Mouse (Mus musculus) T-cell, adult 2 months (primary cell): ENCODE measurements around the gene Dlg2.

Source experiments
- DNase-seq: peaks from one replicate; pipeline ENCODE4 v3.0.0; 2022; ENCODE audit warnings: low spot score

Gene Dlg2

DNA sequence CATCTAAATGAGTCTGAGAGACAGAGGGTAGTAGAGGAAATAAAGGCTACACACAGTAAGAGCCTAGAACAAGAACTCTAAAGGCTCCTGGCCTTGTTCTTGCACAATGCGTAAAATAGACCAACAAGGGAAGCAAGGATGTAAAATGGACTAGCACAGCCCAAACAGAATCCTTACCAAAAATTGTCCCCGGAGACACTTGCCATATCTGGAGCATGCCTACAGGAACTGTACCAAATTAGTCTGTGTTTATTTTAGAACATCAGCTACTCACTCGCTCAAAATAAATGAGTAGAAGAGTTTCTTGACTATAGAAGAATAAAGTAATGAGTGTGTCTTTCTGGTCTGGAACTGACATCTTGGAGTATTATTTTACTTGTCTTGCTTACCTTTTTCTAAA is 1812.3 kb downstream of the Dlg2 start:
- DNase-seq, result no peak

- DNase-seq, result no peak
Measured at GRCm38 (mm10) chr7:92292918-92293518, 1816.5 kb downstream of the Dlg2 start.

DNA sequence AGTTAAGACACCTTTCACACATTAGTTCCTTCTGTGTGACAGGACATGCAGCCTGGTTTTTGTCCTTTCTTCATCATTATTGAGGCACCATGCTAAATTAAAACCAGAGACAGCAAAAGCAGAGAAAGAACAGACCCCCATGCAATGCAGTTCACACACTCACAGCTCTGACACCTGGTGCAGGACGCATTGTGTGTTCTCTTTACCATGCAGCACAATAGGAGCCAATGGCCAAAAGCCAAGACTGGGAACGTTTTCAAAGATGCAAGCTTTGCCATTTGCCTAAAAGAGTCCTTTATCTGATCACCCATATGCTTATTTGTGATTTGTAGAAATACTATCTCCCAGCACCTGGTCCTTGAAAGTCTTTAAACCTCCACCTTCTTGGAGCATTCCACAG is 1824.6 kb downstream of the Dlg2 start:
- no peak for DNase-seq

DNA sequence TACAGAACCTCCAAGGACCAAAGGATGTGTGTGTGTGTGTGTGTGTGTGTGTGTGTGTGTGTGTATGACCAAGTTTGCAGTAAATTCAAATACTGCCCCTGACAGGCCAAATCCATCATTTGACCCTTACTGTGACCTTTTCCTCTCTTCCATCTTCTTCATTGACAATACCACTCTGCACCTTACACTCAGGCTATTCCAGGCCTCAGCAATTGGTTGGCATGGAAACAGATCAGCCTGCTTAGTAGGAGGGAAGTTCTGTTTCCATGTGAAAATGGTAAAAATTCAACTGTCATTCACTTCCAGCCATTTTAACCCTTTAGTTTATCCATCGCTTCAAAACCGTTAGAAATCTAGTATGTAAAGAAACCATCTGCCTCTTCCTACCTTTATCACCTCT is 1831.2 kb downstream of the Dlg2 start:
- no peak for DNase-seq

DNA sequence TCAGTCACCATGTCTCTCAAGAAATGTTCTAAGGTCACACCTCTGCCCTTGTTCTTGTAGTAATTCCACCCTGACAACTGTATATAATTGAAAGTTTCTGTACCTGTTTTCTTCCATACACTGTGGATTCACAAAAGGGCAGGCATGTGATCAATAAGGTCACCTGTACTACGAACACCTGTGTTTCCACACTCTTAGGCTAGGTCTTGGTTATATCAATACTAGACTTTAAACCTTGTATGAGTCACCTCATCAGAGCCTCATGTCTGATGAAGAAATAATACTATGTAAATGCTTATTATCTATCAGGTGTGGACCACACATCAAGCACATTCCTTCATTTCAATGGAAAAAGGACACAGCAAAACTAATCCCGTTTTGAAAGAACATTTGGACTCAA is 1831.7 kb downstream of the Dlg2 start:
- DNase-seq, result no peak

- no peak for DNase-seq
Measured at GRCm38 (mm10) chr7:92316389-92316788, 1839.9 kb downstream of the Dlg2 start.

GRCm38 (mm10) chr7:92319469-92319868 is 1843.0 kb downstream of the Dlg2 start:
- no peak for DNase-seq

DNA sequence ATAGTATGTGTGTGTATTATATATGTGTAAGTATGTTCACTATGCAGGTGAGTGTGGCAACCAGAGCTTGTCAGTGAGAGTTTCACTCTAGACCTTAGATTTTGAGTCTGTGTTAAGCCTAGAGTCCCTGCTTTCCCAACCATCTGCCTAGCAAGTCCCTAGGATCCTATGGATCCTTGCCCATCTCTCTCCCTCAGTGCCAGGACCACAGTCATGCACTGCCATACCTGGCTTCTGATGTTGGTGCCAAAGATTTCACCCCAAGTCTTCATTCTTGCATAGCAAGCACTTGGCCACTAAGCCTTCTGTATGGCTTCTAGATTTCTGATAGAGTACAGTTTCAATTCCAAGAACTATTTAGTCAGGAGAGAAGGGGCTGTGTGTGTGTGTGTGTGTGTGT is 1843.7 kb downstream of the Dlg2 start:
- DNase-seq, result no peak

- DNase-seq, result no peak
Measured at GRCm38 (mm10) chr7:92321786-92322185, 1845.3 kb downstream of the Dlg2 start.

DNA sequence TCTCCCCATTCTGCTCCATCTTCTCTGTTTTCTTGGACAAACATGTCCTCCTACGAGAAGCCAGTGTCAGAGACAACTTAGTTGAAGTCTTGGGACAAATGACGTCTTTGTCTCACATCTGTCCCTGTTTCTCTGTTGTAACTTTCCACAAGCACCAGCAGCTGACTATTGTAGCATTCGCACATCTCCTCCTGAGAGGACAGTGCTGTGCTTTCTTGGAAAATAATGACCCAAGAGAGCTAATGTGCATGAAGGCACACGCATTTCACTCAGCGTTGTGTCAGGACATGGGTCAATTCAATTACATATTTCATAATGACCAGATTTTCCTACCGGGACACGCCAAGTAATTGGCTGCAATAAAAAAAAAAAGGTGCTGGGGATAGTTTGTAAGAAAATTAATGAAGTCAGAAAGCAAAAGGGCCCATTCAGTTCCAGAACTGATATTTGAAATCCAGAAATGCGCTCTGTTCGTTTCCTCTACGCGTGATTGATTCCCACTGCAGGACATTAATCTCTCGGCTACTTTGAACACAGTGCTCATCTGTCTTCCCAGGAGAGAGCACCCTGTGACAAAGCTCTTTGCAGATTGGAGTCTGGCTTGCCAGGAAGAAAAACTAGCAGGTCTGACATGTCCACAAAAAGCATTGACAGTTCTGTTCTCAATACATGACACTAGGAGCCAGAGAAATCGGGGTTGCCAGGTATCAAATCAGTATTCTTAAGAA is 1846.0 kb downstream of the Dlg2 start:
- DNase-seq, result no peak

DNA sequence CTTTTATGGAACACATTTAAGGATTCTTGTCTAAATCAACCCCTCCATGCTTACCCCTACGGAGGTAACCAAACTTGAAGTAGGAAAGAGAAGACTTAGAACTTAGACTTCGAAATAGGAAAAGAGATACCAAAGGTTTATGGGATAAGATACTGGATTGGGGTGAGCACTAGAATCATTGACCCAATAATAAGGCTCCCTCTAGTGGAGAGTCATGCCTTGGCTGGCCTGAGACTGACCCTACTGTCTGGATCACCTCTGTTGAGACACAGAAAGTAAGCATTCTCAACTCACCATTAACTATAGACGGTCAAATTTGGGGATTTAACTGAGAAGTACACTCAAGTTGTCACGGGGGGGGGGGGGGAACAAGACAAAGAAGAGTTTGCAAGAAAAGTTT is 1847.2 kb downstream of the Dlg2 start:
- DNase-seq, result no peak

GRCm38 (mm10) chr7:92327343-92327896 is 1850.9 kb downstream of the Dlg2 start:
- no peak for DNase-seq

- DNase-seq, result no peak
Measured at GRCm38 (mm10) chr7:92333220-92333898, 1856.9 kb downstream of the Dlg2 start.

DNA sequence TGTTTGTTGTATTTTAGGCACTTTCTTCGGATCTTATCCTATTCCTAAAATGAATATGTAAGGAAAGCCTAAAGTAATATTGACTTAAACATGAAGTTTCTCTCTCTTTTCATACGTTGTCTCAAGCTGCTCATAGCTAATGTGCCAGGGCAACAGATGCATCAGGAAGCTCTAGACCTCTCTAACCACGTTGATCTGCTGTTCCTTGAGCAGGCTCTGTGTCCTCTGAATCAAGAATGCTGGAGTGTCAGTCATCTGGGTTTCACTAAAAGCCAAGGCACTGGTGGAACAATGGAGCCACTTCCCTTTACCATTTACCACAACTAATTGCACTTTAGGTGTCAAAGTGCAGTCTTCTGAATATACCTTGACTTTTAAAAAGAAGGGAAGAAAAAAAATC is 1880.1 kb downstream of the Dlg2 start:
- no peak for DNase-seq

DNA sequence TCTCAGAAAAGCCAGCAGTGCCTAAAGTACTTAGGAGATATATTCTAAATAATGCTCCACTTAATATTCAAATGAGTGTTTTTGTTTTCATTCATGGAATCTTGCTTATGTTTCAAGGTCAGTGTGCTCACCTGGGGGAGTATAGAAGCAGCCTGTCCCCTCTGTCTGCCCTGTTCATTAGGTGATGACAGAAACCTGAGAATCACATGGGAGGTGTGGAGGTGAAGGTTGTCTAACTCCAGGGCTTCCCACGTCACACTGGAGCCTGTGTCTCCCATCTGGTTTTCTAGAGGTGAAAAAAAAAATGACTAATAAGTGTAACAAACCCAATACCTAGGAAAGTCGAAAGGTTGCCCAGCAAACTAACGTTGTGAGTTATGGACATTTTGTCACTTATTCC is 1886.9 kb downstream of the Dlg2 start:
- no peak for DNase-seq

DNA sequence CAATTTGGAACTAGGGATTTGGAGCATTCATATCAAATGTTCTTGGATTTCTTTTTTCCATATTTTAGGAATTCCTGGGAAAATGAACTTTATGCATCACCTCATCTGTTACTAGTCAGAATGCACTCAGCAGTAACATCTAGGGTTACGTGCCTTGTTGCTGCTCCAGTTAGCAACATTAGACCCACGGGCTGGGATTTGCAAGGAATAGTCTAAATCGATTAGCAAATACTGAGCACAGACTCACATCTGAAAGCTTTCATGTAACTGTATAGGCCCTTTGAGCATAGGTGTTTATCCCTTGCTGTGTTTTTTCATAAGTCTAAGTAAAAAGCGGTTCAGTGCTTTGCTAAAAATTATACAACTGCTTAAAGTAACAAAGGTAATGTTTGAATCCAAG is 1887.3 kb downstream of the Dlg2 start:
- no peak for DNase-seq

DNA sequence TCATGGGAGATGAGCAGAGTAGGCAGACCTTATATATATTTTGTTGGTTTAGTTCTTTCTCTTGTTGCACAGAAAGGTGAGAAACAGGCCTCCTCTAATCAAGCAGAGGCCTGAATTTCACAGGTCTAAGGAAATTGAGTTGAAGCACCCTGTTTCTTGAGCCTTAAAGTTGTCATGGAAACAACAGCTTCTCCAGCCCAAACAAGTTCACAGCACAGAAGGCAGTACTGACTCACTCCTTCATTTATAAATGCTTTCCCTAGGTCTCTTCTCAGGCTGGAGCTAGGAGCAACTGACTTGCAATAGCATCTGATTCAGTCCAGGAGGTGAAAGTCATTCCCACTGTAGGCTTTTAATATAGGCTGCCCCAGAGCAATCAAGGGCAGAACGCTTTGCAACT is 1890.6 kb downstream of the Dlg2 start:
- no peak for DNase-seq

DNA sequence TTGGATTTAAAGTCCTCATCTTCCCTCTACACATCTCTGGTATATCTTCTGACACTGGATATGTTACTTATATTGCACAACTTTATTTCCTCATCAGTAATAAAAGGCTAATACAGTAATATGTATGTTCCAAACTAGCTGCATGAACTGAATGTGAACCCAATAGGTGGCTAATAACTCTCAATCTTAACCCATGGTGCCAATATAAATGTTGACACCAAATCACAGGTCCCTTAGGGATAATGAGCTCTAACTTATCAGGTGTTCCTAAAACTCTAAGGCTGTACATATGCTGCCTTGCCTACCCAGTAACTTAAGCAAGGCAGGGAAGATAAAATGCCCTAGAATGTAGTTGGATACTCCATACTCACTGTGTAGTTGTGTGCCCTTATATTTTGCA is 1894.0 kb downstream of the Dlg2 start:
- DNase-seq, result no peak

DNA sequence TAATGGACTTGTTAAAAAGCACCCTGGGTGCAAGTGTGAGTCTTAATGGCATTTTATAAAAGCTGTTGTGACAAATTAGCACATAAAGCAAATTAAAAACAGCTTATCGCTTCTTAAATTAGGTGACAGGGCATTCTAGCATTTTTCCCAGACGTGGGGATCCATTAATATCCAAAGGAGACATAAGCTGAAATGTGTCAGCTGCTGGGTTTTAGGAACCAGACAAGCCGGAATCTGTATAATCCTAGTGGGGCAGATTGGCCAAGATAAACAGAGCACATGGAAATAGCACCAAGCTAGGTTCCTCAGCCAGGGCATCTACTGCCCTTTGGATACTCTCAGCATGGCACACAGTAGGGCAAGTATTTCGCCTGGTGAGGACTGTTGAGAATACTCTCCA is 1895.2 kb downstream of the Dlg2 start:
- DNase-seq, result no peak

DNA sequence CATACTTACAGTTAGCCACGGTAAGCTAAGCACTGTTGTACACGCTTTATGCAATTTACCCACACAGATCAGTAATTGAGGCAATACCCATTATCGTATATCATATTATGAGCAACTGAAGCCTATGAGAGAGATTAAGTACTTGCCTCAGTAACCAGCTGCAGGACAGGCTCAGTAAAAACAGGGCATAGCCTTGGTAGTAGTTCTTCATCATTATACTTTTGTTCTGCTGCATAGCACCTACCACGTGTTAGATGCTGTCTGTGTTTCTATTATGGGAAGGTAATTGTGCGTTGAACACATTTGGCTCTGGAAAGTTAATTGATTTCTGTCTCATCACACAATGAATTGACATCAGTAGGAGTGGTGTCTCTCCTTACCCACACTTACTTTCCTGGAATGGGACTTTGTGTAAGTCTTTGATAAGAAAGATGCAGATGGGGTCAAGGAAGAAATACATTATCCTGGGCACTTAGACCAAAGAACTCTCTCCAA is 1897.4 kb downstream of the Dlg2 start:
- DNase-seq, result no peak

- no peak for DNase-seq
Measured at GRCm38 (mm10) chr7:92383913-92384484, 1907.5 kb downstream of the Dlg2 start.

DNA sequence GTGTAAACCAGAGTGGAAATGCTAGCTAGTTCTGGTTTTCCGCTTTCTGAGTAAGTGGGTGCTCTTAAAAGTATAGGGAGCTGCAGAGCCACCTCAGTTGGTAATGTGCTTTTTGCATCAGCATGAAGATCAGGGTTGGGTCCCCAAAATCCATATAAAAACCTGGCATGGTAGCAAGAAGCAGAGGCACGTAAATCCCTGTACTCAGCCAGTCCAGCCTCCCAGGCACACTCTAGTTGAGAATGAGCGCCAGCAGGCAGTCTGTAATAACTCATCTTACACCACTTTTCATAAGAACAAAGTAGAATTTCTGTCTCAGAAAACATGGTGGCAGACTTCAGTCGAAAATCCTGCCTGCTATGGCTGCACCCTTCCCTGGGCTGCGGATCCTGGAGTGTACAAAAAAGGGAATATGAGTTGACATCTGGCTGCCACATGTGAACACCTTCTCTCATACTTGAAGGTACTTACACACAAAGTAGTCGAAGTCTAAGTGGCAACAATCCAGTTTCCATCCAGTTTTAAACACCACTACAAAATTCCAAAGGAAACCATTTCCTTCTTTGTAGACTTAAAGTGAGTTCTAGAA is 1915.7 kb downstream of the Dlg2 start:
- DNase-seq, result no peak
